Mouse (Mus musculus) MEL (cell line): Measurements from ENCODE around the gene Cep112. TPM values are rescaled to one million over a fixed set of nuclear protein-coding genes. Genes with fewer than 3 reads are reported as not detected.

ENCODE experiments used
- DNase-seq: peaks from one replicate; pipeline ENCODE4 v3.0.0; 2011; ENCODE audit warnings: low read depth, low spot score
- H3K27ac ChIP-seq: 2 replicates; pipeline ENCODE4 v1.5.1; 2012; ENCODE audit warnings: low read depth, mild to moderate bottlenecking, control low read depth, low read length, moderate library complexity; ENCODE audit not compliant: control insufficient read depth
- H3K27me3 ChIP-seq, 2 experiments: fragments of 150-350 bp in 1 of 2; sonication (generic) in 1 of 2; 2 replicates each; pipeline ENCODE4 v1.6.1; 2012; ENCODE audit warnings: low read length in 2 of 2, mild to moderate bottlenecking in 2 of 2, improper control_type of control experiment in 1 of 2, moderate library complexity in 1 of 2; ENCODE audit not compliant: insufficient read depth in 2 of 2, control insufficient read depth in 1 of 2
- H3K36me3 ChIP-seq, 2 experiments: 2 replicates each; pipeline ENCODE4 v1.6.1; 2012 to 2014; ENCODE audit warnings: low read length in 2 of 2, improper control_type of control experiment in 1 of 2, inconsistent platforms in 1 of 2, mild to moderate bottlenecking in 1 of 2; ENCODE audit not compliant: insufficient read depth in 2 of 2, control insufficient read depth in 1 of 2
- H3K4me1 ChIP-seq, 2 experiments: fragments of 150-350 bp in 1 of 2; sonication (generic) in 1 of 2; 2 replicates each; pipeline ENCODE4 v1.6.1; 2012; ENCODE audit warnings: low read length in 2 of 2, improper control_type of control experiment in 1 of 2, mild to moderate bottlenecking in 1 of 2; ENCODE audit not compliant: insufficient read depth in 2 of 2, control insufficient read depth in 1 of 2
- H3K4me3 ChIP-seq, 2 experiments: fragments of 150-350 bp in 1 of 2; sonication (generic) in 1 of 2; 2 replicates each; pipeline ENCODE4 v1.5.1; 2012; ENCODE audit warnings: low read depth in 2 of 2, low read length in 2 of 2, mild to moderate bottlenecking in 2 of 2, moderate library complexity in 2 of 2, control low read depth in 1 of 2, improper control_type of control experiment in 1 of 2; ENCODE audit not compliant: control insufficient read depth in 1 of 2, insufficient read depth in 1 of 2
- H3K79me2 ChIP-seq: 2 replicates; pipeline ENCODE4 v1.6.1; 2012; ENCODE audit warnings: mild to moderate bottlenecking, low read length, moderate library complexity; ENCODE audit not compliant: control insufficient read depth, poor library complexity, insufficient read depth
- H3K9ac ChIP-seq: 2 replicates; pipeline ENCODE4 v1.6.1; 2012; ENCODE audit warnings: low read depth, mild to moderate bottlenecking, control low read depth, low read length, moderate library complexity; ENCODE audit not compliant: control insufficient read depth, poor library complexity, severe bottlenecking
- H3K9me3 ChIP-seq: fragments of 150-350 bp; sonication (generic); replicated peaks from 2 replicates; pipeline ENCODE4 v1.6.1; 2012; ENCODE audit warnings: mild to moderate bottlenecking, low read length, improper control_type of control experiment, moderate library complexity; ENCODE audit not compliant: insufficient read depth
- CHD2 ChIP-seq: IDR thresholded peaks from 2 replicates; pipeline ENCODE4 v1.6.1; 2011; ENCODE audit warnings: low read length, improper control_type of control experiment
- CTCF ChIP-seq, 3 experiments: IDR thresholded peaks in 2 of 3; conservative IDR thresholded peaks in 1 of 3; 2 replicates each; pipeline ENCODE4 v1.5.1; 2011 to 2012; ENCODE audit warnings: low read length in 3 of 3, low read depth in 2 of 3, mild to moderate bottlenecking in 2 of 3, improper control_type of control experiment in 1 of 3, inconsistent platforms in 1 of 3, mixed read lengths in 1 of 3, moderate library complexity in 1 of 3; ENCODE audit not compliant: control insufficient read depth in 1 of 3, insufficient read depth in 1 of 3, poor library complexity in 1 of 3, severe bottlenecking in 1 of 3
- GATA1 ChIP-seq: IDR thresholded peaks from 2 replicates; pipeline ENCODE4 v1.6.1; 2011; ENCODE audit warnings: low read depth, low read length, improper control_type of control experiment
- JUND ChIP-seq: IDR thresholded peaks from 2 replicates; pipeline ENCODE4 v1.6.1; 2011; ENCODE audit warnings: low read depth, mild to moderate bottlenecking, improper control_type of control experiment, low read length
- KAT2A ChIP-seq: conservative IDR thresholded peaks from 2 replicates; pipeline ENCODE4 v1.6.1; 2012; ENCODE audit warnings: low read depth, low read length, improper control_type of control experiment, inconsistent platforms
- MAFK ChIP-seq: IDR thresholded peaks from 2 replicates; pipeline ENCODE4 v1.6.1; 2011; ENCODE audit warnings: low read depth, mild to moderate bottlenecking, low read length, improper control_type of control experiment, borderline replicate concordance
- MYB ChIP-seq: IDR thresholded peaks from 2 replicates; pipeline ENCODE4 v1.6.1; 2011; ENCODE audit warnings: mild to moderate bottlenecking, low read depth, low read length, improper control_type of control experiment
- NRF1 ChIP-seq: IDR thresholded peaks from 2 replicates; pipeline ENCODE4 v1.6.1; 2014; ENCODE audit warnings: low read depth, mild to moderate bottlenecking, inconsistent platforms, low read length, improper control_type of control experiment, moderate library complexity; ENCODE audit not compliant: poor library complexity, insufficient read depth, severe bottlenecking
- POLR2AphosphoS5 ChIP-seq: IDR thresholded peaks from 2 replicates; pipeline ENCODE4 v1.6.1; 2012; ENCODE audit warnings: low read depth, borderline replicate concordance, mild to moderate bottlenecking, inconsistent platforms, low read length, moderate library complexity, mixed read lengths
- SMC3 ChIP-seq: IDR thresholded peaks from 2 replicates; pipeline ENCODE4 v1.6.1; 2011; ENCODE audit warnings: low read depth, low read length, improper control_type of control experiment
- TAL1 ChIP-seq: IDR thresholded peaks from 2 replicates; pipeline ENCODE4 v1.6.1; 2012; ENCODE audit warnings: mild to moderate bottlenecking, inconsistent platforms, low read length, moderate library complexity, mixed read lengths
- TBP ChIP-seq: IDR thresholded peaks from 2 replicates; pipeline ENCODE4 v1.8.0; 2011; ENCODE audit warnings: low read depth, low read length, improper control_type of control experiment
- TCF12 ChIP-seq: IDR thresholded peaks from 2 replicates; pipeline ENCODE4 v1.6.1; 2014; ENCODE audit warnings: low read depth, mild to moderate bottlenecking, inconsistent platforms, low read length, improper control_type of control experiment, moderate library complexity
- USF1 ChIP-seq: IDR thresholded peaks from 2 replicates; pipeline ENCODE4 v1.6.1; 2014; ENCODE audit warnings: low read depth, mild to moderate bottlenecking, inconsistent platforms, low read length, improper control_type of control experiment, moderate library complexity
- ZC3H11A ChIP-seq: IDR thresholded peaks from 2 replicates; pipeline ENCODE4 v1.6.1; 2012; ENCODE audit warnings: low read depth, mild to moderate bottlenecking, inconsistent platforms, low read length, improper control_type of control experiment
- ZKSCAN1 ChIP-seq: IDR thresholded peaks from 2 replicates; pipeline ENCODE4 v1.6.1; 2012; ENCODE audit warnings: low read depth, mild to moderate bottlenecking, inconsistent platforms, low read length, improper control_type of control experiment, moderate library complexity
- polyA plus RNA-seq, 2 experiments: library from polyadenylated mRNA; stranded (reverse) in 1 of 2; unstranded in 1 of 2; fragments of >175 nt in 1 of 2; fragments of >200 nt in 1 of 2; gene quantifications; 2 replicates each; pipeline versions ENCODE4 v1.2.1 to v1.2.4; 2012; ENCODE audit warnings: low replicate concordance in 2 of 2, low read depth in 1 of 2; ENCODE audit not compliant: insufficient read length in 2 of 2, insufficient read depth in 1 of 2, missing spikeins in 1 of 2
- total RNA-seq: library from RNA; depleted of rRNA; stranded (reverse); fragments of 300-350 nt; gene quantifications from 2 replicates; pipeline ENCODE4 v1.2.3, GENCODE M21; 2012

Cep112 gene
- total and polyA plus RNA-seq, 3 experiments: 1.3 TPM; not detected in 2

GRCm38 (mm10) chr11:108377680-108378362 is 47.2 kb upstream of the Cep112 start:
- no peaks in the 10 kb centered on the region for H3K9me3 ChIP-seq
- no peaks in the 10 kb centered on the region for H3K4me1 ChIP-seq
- H3K79me2 ChIP-seq: no peaks in the 10 kb centered on the region
- no peak overlapping the region for H3K4me3 ChIP-seq
- peak; percentile 94 for DNase-seq
- no peak overlapping the region for H3K27ac ChIP-seq
- H3K36me3 ChIP-seq: no peaks in the 10 kb centered on the region
- H3K27me3 ChIP-seq: no peaks in the 10 kb centered on the region
- no peak overlapping the region for H3K9ac ChIP-seq
- TF ChIP-seq SMC3 (peak; percentile 100), KAT2A (no peak), CTCF (IDR thresholded peaks at IDR 0.05 in 2 of 3, conservative IDR thresholded peaks at IDR 0.05 in 1 of 3; ENCODE audit: control insufficient read depth in 1 of 3, insufficient read depth in 1 of 3, low read depth in 2 of 3, low read length in 3 of 3, poor library complexity in 1 of 3, severe bottlenecking in 1 of 3) (peak in 2 of 3 experiments; percentile 95 to 99; a peak in 5 of 6 replicates), TAL1 (no peak), ZC3H11A (peak; percentile 100), GATA1 (peak; percentile 38)

GRCm38 (mm10) chr11:108378363-108378751 is 46.6 kb upstream of the Cep112 start:
- Histone ChIP-seq H3K27ac (no peak overlapping the region), H3K27me3 (no peaks in the 10 kb centered on the region), H3K9ac (no peak overlapping the region), H3K4me1 (no peaks in the 10 kb centered on the region), H3K4me3 (no peak overlapping the region), H3K9me3 (no peaks in the 10 kb centered on the region), H3K36me3 (no peaks in the 10 kb centered on the region), H3K79me2 (no peaks in the 10 kb centered on the region)
- no peak for TF ChIP-seq MYB
- no peak for TF ChIP-seq TCF12
- no peak for TF ChIP-seq MAFK
- no peak for TF ChIP-seq TBP
- no peak for TF ChIP-seq TAL1
- TF ChIP-seq USF1: no peak
- no peak for TF ChIP-seq SMC3
- TF ChIP-seq GATA1: no peak
- no peak for TF ChIP-seq NRF1
- TF ChIP-seq POLR2AphosphoS5: no peak
- TF ChIP-seq ZKSCAN1: no peak
- no peak for TF ChIP-seq CTCF (IDR thresholded peaks at IDR 0.05 in 2 of 3, conservative IDR thresholded peaks at IDR 0.05 in 1 of 3; ENCODE audit: control insufficient read depth in 1 of 3, insufficient read depth in 1 of 3, low read depth in 2 of 3, low read length in 3 of 3, poor library complexity in 1 of 3, severe bottlenecking in 1 of 3)
- no peak for TF ChIP-seq CHD2
- no peak for TF ChIP-seq JUND
- DNase-seq: no peak
